Mouse (Mus musculus): ENCODE data around the gene Arid1b. TPM values are rescaled to one million over a fixed set of nuclear protein-coding genes. Genes with fewer than 3 reads are reported as not detected.

Arid1b gene
- total RNA-seq, 4 experiments from 2014 or later, result 88.8 to 107 (median 100) TPM

DNA sequence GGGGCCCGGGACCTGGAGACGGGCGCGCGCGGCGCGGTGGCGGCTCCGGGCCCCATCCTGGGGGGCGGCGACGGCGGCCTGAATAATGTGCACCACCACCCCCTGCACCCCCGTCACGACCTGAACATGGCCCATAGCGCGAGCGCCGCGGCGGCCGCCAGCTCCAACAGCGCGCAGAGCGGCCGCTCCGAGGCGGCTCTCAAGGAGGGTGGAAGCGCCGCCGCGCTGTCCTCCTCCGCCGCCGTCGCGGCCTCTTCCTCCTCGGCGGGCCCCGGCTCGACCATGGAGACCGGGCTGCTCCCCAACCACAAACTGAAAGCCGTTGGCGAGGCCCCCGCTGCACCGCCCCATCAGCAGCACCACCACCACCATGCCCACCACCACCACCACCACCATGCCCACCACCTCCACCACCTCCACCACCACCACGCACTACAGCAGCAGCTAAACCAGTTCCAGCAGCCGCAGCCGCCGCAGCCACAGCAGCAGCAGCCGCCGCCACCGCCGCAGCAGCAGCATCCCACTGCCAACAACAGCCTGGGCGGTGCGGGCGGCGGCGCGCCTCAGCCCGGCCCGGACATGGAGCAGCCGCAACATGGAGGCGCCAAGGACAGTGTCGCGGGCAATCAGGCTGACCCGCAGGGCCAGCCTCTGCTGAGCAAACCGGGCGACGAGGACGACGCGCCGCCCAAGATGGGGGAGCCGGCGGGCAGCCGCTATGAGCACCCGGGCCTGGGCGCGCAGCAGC lies 855 bp downstream of the Arid1b start:
- DNase-seq (ENCODE audit: low spot score in 2 of 2), result peak in 1 of 2 experiments; percentile 58

DNA sequence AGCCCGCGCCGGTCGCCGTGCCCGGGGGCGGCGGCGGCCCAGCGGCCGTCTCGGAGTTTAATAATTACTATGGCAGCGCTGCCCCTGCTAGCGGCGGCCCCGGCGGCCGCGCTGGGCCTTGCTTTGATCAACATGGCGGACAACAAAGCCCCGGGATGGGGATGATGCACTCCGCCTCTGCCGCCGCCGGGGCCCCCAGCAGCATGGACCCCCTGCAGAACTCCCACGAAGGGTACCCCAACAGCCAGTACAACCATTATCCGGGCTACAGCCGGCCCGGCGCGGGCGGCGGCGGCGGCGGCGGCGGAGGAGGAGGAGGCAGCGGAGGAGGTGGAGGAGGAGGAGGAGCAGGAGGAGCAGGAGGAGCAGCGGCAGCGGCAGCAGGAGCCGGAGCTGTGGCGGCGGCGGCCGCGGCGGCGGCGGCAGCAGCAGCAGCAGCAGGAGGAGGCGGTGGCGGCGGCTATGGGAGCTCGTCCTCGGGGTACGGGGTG lies 1.5 kb downstream of the Arid1b start:
- peak; percentile 74 to 75 for DNase-seq (ENCODE audit: low spot score in 2 of 2)

DNA sequence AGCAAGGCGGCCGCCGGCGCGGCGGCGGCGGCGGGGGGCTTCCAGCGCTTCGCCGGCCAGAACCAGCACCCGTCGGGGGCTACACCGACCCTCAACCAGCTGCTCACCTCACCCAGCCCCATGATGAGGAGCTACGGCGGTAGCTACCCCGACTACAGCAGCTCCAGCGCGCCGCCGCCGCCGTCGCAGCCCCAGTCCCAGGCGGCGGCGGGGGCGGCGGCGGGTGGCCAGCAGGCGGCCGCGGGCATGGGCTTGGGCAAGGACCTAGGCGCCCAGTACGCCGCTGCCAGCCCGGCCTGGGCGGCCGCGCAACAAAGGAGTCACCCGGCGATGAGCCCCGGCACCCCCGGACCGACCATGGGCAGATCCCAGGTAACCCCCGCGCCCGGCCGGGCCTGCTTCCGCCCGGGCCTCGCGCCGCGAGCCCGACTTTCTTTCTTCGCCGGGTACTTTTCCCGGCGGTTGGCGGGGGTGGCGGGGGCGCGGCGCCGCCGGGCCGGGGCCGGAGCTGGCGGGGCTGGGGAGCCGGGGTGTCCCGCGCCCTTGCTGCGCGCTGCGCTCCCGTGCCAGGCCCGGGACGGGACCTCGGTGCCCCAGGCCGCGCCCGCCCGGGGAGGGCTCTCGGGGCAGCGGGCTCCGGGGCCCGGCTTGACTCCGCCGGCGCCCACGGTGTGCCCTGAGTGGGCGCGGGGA lies 2.1 kb downstream of the Arid1b start:
- DNase-seq (ENCODE audit: low spot score in 2 of 2), result no peak

DNA sequence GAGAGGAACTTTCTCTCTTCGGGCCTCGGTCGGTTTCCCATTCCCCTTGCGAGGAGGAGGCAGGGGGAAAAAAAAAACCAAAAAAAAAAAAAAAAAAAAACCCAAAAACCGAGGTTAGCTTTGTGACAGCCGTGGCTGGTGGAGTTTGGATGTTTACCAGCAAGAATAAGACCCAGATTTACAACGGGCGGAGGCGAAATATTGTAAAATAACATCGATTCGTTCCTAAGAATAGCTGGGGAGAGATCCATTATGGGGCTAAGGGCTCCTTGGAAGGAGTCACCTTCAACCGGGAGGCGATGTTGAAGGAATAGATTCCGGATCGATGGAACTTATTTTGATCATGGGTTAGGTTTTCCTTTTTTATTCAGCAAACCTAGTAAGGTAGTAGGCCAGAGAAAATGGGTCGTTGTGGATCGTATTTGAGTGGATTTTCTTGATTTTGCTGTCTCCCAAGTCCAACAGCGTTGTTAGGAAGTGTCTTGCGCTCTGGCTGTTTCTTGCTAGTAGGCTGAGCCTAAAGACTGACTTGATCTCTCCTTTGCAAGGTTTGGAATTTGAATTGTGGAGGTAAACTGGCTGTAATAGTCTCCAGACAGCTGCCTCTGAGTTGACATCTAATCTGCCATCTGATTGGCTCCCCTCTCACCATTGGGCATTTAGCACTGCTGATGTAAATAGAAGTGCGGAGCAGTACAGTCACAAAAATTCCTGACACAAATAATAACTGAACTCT lies 2.9 kb downstream of the Arid1b start:
- DNase-seq (ENCODE audit: low spot score in 2 of 2), result no peak

DNA sequence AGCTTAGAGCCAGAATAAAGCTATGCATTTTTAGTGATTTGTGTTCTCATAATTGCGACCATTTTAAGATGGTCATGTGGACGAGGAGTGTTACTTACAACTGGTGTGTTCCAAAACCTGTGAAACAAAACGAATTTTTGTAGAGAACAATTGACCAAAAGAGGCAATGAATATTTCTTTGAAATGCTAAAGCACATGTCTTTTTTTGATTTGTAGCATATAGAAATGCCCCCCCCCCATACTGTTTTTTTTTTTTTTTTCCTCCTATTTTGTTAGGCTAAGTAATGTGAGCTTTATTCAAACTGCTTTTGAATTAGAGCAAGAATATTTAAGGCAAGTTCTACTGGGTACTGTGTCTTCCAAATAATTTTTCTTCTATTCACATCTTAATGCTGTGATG lies 3.8 kb downstream of the Arid1b start:
- no peak for DNase-seq (ENCODE audit: low spot score in 2 of 2)

DNA sequence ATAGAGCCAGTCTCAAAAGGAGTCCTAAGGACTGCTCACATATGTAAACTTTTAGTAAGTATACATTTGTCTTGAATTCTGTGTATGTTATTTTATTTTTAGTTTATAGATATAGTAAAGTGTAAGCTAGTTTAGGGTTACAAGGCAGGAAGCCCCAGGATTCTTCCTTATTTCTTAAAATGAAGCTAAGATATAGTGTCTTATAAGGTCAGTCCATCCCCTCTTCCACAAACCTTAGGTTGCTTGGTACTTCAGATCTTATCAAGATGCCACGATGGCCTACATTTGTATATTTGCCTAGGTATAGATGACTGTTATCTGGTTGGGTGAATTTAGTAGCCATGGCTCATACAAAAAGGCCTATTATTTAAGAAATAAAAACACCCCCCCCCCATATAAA lies 5.1 kb downstream of the Arid1b start:
- DNase-seq (ENCODE audit: low spot score in 2 of 2), result no peak

GRCm38 (mm10) chr17:5000001-5000400 lies 5.9 kb downstream of the Arid1b start:
- DNase-seq (ENCODE audit: low spot score in 2 of 2), result no peak

- DNase-seq (ENCODE audit: low spot score in 2 of 2), result no peak
Measured at GRCm38 (mm10) chr17:5000871-5001270, 6.7 kb downstream of the Arid1b start.

- DNase-seq (ENCODE audit: low spot score in 2 of 2), result no peak
Measured at GRCm38 (mm10) chr17:5001531-5002131, 7.5 kb downstream of the Arid1b start.

- no peak for DNase-seq (ENCODE audit: low spot score in 2 of 2)
Measured at GRCm38 (mm10) chr17:5002937-5003508, 8.9 kb downstream of the Arid1b start.

- DNase-seq (ENCODE audit: low spot score in 2 of 2), result no peak
Measured at GRCm38 (mm10) chr17:5004266-5004665, 10.1 kb downstream of the Arid1b start.

GRCm38 (mm10) chr17:5004706-5005105 lies 10.6 kb downstream of the Arid1b start:
- no peak for DNase-seq (ENCODE audit: low spot score in 2 of 2)

DNA sequence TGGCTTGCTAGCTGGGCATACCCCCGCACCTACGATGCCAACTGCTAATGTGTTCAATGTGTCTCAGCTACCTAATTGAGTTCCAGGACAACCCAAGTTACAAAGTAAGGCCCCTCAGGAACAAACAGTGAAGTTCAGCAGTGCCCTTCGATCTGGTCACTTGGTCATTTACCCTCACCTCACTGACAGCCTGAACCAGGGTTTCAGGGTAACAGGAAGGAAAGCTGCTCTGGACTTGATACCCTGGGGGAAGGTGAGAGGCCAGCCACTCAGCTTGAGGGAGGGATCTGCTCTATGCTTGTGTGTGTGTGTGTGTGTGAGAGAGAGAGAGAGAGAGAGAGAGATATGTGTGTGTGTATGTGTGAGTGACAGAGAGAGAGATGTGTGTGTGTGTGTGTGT lies 11.2 kb downstream of the Arid1b start:
- DNase-seq (ENCODE audit: low spot score in 2 of 2), result no peak

DNA sequence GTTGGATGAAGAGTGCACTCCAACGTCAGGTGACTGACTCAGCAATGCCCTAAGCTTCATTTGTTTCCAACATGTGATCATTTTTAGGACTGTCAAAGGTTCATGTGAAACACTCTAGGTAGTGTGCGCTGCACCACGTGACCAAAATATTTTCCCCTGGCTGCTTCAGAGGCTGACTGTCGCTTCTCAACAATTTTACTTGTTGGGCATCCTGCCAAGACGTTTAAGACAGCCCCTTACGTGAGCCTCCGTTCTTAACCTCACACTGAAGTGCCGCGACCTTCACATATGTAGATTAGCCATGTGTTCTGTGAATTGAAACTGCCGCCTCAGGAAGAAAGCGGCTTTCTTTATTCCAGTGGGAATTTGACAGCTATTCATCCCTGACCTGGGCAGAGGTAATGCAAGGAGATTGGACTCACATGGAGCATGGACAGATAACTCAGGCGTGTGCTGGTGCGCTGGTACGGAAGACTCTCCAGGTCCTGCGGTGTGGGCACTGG lies 13.1 kb downstream of the Arid1b start:
- no peak for DNase-seq (ENCODE audit: low spot score in 2 of 2)

GRCm38 (mm10) chr17:5008236-5008635 lies 14.1 kb downstream of the Arid1b start:
- no peak for DNase-seq (ENCODE audit: low spot score in 2 of 2)

- DNase-seq (ENCODE audit: low spot score in 2 of 2), result no peak
Measured at GRCm38 (mm10) chr17:5008761-5009160, 14.6 kb downstream of the Arid1b start.

- no peak for DNase-seq (ENCODE audit: low spot score in 2 of 2)
Measured at GRCm38 (mm10) chr17:5009526-5010260, 15.6 kb downstream of the Arid1b start.

DNA sequence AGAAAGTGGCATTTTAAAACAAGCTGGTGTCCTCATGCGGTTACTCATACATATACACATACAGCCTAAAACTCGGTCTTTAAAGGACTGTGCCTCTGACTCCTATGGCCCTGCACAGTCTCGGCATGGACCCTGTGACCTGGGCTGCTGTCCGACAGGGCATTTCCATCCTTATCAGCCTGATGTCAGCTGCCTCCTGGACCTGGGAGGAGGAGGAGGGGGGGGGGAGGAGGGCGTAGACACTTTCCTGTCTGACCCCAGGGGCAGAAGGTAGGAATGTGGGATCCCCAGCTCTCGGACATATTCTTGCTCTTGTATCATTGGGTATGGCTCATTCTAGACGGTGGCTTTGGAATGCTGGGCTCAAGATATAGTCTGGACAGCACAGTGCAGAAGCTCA lies 16.6 kb downstream of the Arid1b start:
- no peak for DNase-seq (ENCODE audit: low spot score in 2 of 2)

GRCm38 (mm10) chr17:5012091-5012490 lies 18.0 kb downstream of the Arid1b start:
- no peak for DNase-seq (ENCODE audit: low spot score in 2 of 2)

DNA sequence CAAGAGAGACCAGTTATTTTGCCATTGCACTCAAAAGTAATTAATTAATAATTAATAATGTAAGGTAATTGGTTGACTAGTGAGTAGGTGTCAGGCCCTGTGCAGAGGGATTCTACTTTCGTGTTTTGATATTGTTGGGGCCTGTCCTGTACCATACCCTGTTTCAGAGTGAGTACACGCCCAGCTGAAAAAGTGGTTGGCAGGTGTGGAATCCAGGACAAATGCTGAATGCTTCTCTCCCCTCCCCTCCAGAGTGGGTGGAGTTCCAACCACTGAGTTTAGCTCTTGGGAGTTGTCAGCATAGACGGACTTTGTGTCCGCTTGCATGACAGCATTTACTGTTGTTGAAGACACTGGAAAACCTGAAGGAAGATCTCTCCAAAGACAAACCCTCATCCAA lies 18.4 kb downstream of the Arid1b start:
- no peak for DNase-seq (ENCODE audit: low spot score in 2 of 2)

All from layer of hippocampus, adult 8-10 months (tissue).